Mouse (Mus musculus): ENCODE results near the gene Vmn2r73. TPM values are rescaled to one million over a fixed set of nuclear protein-coding genes. Genes with fewer than 3 reads are reported as not detected.
"Not testable (repeated sequence)": the region's sequence is repeated elsewhere in the genome, so short reads cannot be mapped to it uniquely, and the experiment has no call there.

The Vmn2r73 gene
- not detected in 2 replicates for polyA plus RNA-seq (2012; rRNA removed)

DNA sequence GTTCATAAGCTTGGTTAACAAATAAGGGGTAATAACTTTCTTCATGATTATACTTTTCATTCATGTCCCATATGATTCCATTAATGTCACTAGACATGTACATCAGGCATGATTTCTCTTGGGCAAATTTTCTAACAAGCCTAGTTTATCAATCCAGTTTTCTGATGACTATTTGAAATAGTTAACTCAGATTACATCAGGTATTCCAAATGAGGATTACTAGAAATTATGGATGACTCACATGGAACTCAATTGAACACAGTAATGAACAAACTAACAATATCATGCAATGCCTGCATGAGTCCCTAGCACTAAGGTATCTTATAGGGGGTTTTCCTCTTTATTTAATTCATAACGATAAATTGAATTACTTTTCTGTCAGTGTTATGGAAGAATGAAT, at the start of gene Vmn2r73:
Gene Vmn2r73, minus strand, starts transcription at position 101 of the 400 bp plus-strand sequence.
- no peak for DNase-seq (ENCODE audit: low read depth)

DNA sequence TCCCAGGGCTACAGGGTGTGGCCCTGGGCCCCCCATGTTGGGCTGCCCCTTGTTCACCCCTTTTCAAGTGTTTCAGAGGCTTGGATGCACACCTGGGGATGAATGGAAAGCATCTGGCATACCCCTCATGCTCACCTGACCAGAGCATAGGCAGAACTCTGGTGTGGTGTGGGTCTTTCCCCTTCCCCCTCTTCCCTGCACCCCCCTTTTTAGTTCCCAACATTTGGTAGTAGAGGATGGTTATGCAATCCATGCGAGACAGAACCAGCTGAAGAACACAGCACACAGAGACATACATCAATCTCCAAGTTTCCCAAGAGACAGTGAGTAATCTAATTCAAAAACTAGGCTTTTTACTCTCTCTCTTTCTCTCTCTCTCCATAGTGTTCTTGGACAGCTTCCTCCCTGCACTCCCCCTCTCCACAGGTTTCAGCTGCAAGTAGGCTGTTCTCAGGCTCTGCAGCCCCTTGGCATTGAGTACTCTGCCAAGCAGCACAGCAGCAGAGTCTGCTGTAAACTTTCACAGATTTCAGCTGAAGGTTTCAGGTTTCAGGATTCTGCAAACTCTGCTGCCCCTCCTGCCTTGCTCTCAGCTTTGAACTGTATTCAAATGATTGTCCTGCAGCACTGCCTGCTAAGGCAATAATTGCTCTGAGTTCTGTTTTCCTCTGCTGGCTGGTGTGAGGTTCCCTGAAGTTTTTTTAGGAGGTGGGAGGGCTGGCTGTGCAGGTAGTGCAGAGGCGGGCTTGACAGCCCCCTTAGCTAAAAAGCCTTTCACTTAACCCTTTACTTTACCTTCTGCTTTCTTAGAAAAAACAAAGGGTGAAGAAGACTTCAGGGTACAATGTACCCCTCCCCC, 35.7 kb downstream of the Vmn2r73 start:
- DNase-seq (ENCODE audit: low read depth): no peak

DNA sequence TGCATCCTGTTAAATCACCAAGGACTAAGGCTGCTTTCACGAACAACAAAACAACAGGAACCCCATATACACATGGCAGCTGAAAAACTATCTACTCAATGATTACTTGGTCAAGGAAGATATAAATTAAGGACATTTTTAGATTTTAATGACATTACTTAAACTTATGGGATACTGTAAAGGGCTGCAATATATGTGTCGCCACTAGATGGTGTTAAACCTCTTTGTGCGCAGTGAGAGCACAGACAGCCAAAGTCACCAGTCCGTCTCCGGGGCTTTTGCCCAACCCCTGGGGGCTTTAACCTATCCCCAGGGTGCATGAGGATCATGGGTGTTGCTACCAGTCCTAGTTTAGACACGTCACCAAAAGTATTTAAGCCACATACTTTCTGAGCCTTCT, 58.0 kb downstream of the Vmn2r73 start:
- not testable (repeated sequence) for DNase-seq (ENCODE audit: low read depth)

Other genes with a start within 250 kb of the Vmn2r73 start
- not detected in 2 replicates for gene Vmn2r72, start 121.2 kb downstream of the Vmn2r73 start, polyA plus RNA-seq (2012; rRNA removed)
- not detected in 2 replicates for gene Vmn2r74, start 85.4 kb upstream of the Vmn2r73 start, polyA plus RNA-seq (2012; rRNA removed)